Mouse (Mus musculus) heart, postnatal 0 days (tissue): ENCODE measurements around the gene Accs.

Source experiments
- CTCF ChIP-seq: IDR thresholded peaks from 2 replicates; pipeline ENCODE4 v1.5.1; 2016; ENCODE audit warnings: antibody characterized with exemption, control low read depth, low read depth
- EP300 ChIP-seq: IDR thresholded peaks from 2 replicates; pipeline ENCODE4 v1.6.1; 2016; ENCODE audit warnings: antibody characterized with exemption, low read depth

DNA sequence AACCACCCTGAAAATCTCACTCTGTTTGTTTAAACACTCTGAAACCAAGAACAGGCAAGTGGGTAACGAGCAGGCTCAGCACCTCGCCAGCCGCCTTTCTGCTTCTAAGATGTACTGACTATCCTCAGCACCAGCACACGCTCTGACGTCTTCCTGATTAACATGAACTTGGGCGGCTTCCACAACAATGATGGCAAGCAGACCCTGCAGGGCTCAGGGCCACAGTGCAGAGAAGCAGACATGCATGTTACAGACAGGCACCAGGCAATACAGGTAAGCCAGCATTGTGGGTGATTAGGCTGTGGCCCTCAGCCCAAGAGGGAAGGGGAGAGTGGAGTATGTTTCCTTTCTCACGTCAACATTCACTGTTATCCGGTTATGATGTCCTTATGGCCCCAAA is 42.3 kb downstream of the Accs start:
- TF ChIP-seq CTCF (no peak), EP300 (no peak)
